Mouse (Mus musculus): Measurements from ENCODE around the gene Il18r1. TPM values are rescaled to one million over a fixed set of nuclear protein-coding genes. Genes with fewer than 3 reads are reported as not detected.
A peak's percentile ranks its signal among the peaks of the same experiment; 100 is the strongest.

Gene Il18r1
- total and polyA plus RNA-seq, 3 experiments = 0.86 to 1.9 (median 1.1) TPM

- Histone ChIP-seq H3K4me1 (ENCODE audit: control insufficient read depth, insufficient read depth, low read length) (no peaks in the 10 kb centered on the region), H3K27me3 (ENCODE audit: control insufficient read depth, insufficient read depth, low read length) (no peaks in the 10 kb centered on the region), H3K9ac (ENCODE audit: low read depth, low read length) (no peak overlapping the region), H3K79me2 (replicated peaks; ENCODE audit: control insufficient read depth, insufficient read depth, low read length) (no peaks in the 10 kb centered on the region), H3K4me3 (no peak overlapping the region), H3K27ac (no peak overlapping the region), H3K36me3 (ENCODE audit: control insufficient read depth, insufficient read depth, low read length) (no peaks in the 10 kb centered on the region)
- DNase-seq = no peak
- intact Hi-C loops (cut with DNase I) = no loop called here
- 82% methylated on average over 7 of the region's 7 CpGs for whole genome bisulfite sequencing
- no peak for TF ChIP-seq EP300 (IDR thresholded peaks at IDR 0.05; ENCODE audit: insufficient read depth, low read depth, low read length)
- TF ChIP-seq POLR2A (IDR thresholded peaks at IDR 0.05; ENCODE audit: insufficient read depth, low read depth, low read length) = no peak
- no peak for TF ChIP-seq CTCF (IDR thresholded peaks at IDR 0.05)
These were observed 57.6 kb downstream of the Il18r1 start for GRCm38 (mm10) chr1:40522918-40523317.

GRCm38 (mm10) chr1:40523971-40524722 lies 58.8 kb downstream of the Il18r1 start:
- no peak overlapping the region for H3K4me3 ChIP-seq
- H3K9ac ChIP-seq (ENCODE audit: low read depth, low read length) = no peak overlapping the region
- H3K4me1 ChIP-seq (ENCODE audit: control insufficient read depth, insufficient read depth, low read length) = no peaks in the 10 kb centered on the region
- intact Hi-C loops (cut with DNase I) = no loop called here
- no peak for DNase-seq
- no peak for TF ChIP-seq POLR2A (IDR thresholded peaks at IDR 0.05; ENCODE audit: insufficient read depth, low read depth, low read length)
- TF ChIP-seq EP300 (IDR thresholded peaks at IDR 0.05; ENCODE audit: insufficient read depth, low read depth, low read length) = no peak
- TF ChIP-seq CTCF (IDR thresholded peaks at IDR 0.05) = no peak
- H3K36me3 ChIP-seq (ENCODE audit: control insufficient read depth, insufficient read depth, low read length) = no peaks in the 10 kb centered on the region
- 74% methylated on average over 5 of the region's 5 CpGs for WGBS
- H3K27ac ChIP-seq = no peak overlapping the region
- H3K79me2 ChIP-seq (replicated peaks; ENCODE audit: control insufficient read depth, insufficient read depth, low read length) = no peaks in the 10 kb centered on the region
- H3K27me3 ChIP-seq (ENCODE audit: control insufficient read depth, insufficient read depth, low read length) = no peaks in the 10 kb centered on the region

GRCm38 (mm10) chr1:40529287-40529686 lies 63.9 kb downstream of the Il18r1 start:
- Histone ChIP-seq H3K27me3 (ENCODE audit: control insufficient read depth, insufficient read depth, low read length) (no peaks in the 10 kb centered on the region), H3K9ac (ENCODE audit: low read depth, low read length) (no peak overlapping the region), H3K4me3 (no peak overlapping the region), H3K79me2 (replicated peaks; ENCODE audit: control insufficient read depth, insufficient read depth, low read length) (no peaks in the 10 kb centered on the region), H3K27ac (no peak overlapping the region), H3K36me3 (ENCODE audit: control insufficient read depth, insufficient read depth, low read length) (no peaks in the 10 kb centered on the region), H3K4me1 (ENCODE audit: control insufficient read depth, insufficient read depth, low read length) (no peaks in the 10 kb centered on the region)
- TF ChIP-seq POLR2A (IDR thresholded peaks at IDR 0.05; ENCODE audit: insufficient read depth, low read depth, low read length) (no peak), CTCF (IDR thresholded peaks at IDR 0.05) (no peak)
- WGBS = 81% methylated on average over 5 of the region's 5 CpGs
- no peak for DNase-seq
- intact Hi-C loops (cut with DNase I) = no loop called here

- intact Hi-C loops (cut with DNase I) = no loop called here
- WGBS = 81% methylated on average over 5 of the region's 5 CpGs
- TF ChIP-seq CTCF (IDR thresholded peaks at IDR 0.05) = peak; percentile 56
- no peak for TF ChIP-seq POLR2A (IDR thresholded peaks at IDR 0.05; ENCODE audit: insufficient read depth, low read depth, low read length)
- no peak for TF ChIP-seq EP300 (IDR thresholded peaks at IDR 0.05; ENCODE audit: insufficient read depth, low read depth, low read length)
- Histone ChIP-seq H3K79me2 (replicated peaks; ENCODE audit: control insufficient read depth, insufficient read depth, low read length) (no peaks in the 10 kb centered on the region), H3K4me3 (no peak overlapping the region), H3K36me3 (ENCODE audit: control insufficient read depth, insufficient read depth, low read length) (no peaks in the 10 kb centered on the region), H3K27ac (no peak overlapping the region), H3K4me1 (ENCODE audit: control insufficient read depth, insufficient read depth, low read length) (no peaks in the 10 kb centered on the region), H3K9ac (ENCODE audit: low read depth, low read length) (no peak overlapping the region), H3K27me3 (ENCODE audit: control insufficient read depth, insufficient read depth, low read length) (no peaks in the 10 kb centered on the region)
- DNase-seq = no peak
These were observed 72.2 kb downstream of the Il18r1 start for GRCm38 (mm10) chr1:40537577-40537976.

GRCm38 (mm10) chr1:40544650-40545049 lies 79.3 kb downstream of the Il18r1 start:
- no peaks in the 10 kb centered on the region for H3K36me3 ChIP-seq (ENCODE audit: control insufficient read depth, insufficient read depth, low read length)
- no peak for TF ChIP-seq EP300 (IDR thresholded peaks at IDR 0.05; ENCODE audit: insufficient read depth, low read depth, low read length)
- TF ChIP-seq CTCF (IDR thresholded peaks at IDR 0.05) = peak; percentile 79
- no peak overlapping the region for H3K9ac ChIP-seq (ENCODE audit: low read depth, low read length)
- no peaks in the 10 kb centered on the region for H3K4me1 ChIP-seq (ENCODE audit: control insufficient read depth, insufficient read depth, low read length)
- no peaks in the 10 kb centered on the region for H3K27me3 ChIP-seq (ENCODE audit: control insufficient read depth, insufficient read depth, low read length)
- DNase-seq = peak; percentile 17 to 30
- intact Hi-C loops (cut with DNase I) = loop anchor here (2.0 kb wide), 1 partner anchor 428 kb away; no protein-coding TSS in a partner anchor
- 0% methylated on average over 2 of the region's 2 CpGs for WGBS
- H3K4me3 ChIP-seq = no peak overlapping the region
- no peaks in the 10 kb centered on the region for H3K79me2 ChIP-seq (replicated peaks; ENCODE audit: control insufficient read depth, insufficient read depth, low read length)
- no peak overlapping the region for H3K27ac ChIP-seq

- intact Hi-C loops (cut with DNase I) = no loop called here
- Histone ChIP-seq H3K27ac (no peak overlapping the region), H3K79me2 (replicated peaks; ENCODE audit: control insufficient read depth, insufficient read depth, low read length) (no peaks in the 10 kb centered on the region), H3K27me3 (ENCODE audit: control insufficient read depth, insufficient read depth, low read length) (0 out of 2 replicates have a peak, but pooled peaks cover 2% of the 10 kb centered on the region), H3K4me1 (ENCODE audit: control insufficient read depth, insufficient read depth, low read length) (no peaks in the 10 kb centered on the region), H3K4me3 (no peak overlapping the region), H3K9ac (ENCODE audit: low read depth, low read length) (no peak overlapping the region), H3K36me3 (ENCODE audit: control insufficient read depth, insufficient read depth, low read length) (no peaks in the 10 kb centered on the region)
- DNase-seq = no peak
- no peak for TF ChIP-seq CTCF (IDR thresholded peaks at IDR 0.05)
- TF ChIP-seq POLR2A (IDR thresholded peaks at IDR 0.05; ENCODE audit: insufficient read depth, low read depth, low read length) = no peak
- 64% methylated on average over 4 of the region's 4 CpGs for WGBS
These were observed 81.3 kb downstream of the Il18r1 start for GRCm38 (mm10) chr1:40546645-40547044.
